Mouse (Mus musculus) cerebellum, adult 9-10 months (tissue): ENCODE results near the gene Borcs6.

Experiments
- DNase-seq: peaks from one replicate; pipeline ENCODE4 v3.0.0; 2022

The Borcs6 gene

DNA sequence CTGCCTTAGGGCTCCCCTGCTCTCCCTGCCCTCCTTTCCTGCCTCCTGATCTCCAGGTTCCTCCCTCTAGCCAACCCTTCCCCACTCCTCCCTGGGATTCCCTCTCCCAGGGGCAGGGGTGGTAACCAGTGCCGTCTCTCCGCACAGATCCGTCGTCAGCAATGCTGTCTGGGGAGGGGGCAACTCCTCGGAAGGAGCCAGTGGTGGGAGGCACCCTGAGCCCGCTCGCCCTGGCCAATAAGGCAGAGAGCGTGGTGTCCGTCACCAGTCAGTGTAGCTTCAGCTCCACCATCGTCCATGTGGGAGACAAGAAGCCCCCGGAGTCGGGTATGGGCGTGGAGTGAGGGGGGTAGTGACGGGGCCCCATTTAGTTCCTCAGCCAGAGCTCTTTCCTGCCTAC lies 45.0 kb downstream of the Borcs6 start:
- DNase-seq, result no peak

DNA sequence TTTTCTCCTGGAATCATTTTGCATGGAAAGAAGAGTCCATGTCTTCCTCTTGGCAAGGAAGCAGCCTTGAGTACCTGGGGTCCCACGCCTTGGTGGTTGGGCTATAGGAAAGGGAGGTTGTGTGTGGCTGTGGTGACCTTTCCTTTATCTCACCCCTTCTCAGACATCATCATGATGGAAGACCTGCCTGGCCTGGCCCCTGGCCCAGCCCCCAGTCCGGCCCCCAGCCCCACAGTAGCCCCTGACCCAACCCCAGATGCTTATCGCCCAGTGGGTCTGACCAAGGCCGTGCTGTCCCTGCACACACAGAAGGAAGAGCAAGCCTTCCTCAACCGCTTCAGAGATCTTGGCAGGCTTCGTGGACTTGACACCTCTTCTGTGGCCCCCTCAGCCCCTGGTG lies 45.7 kb downstream of the Borcs6 start:
- DNase-seq, result no peak

DNA sequence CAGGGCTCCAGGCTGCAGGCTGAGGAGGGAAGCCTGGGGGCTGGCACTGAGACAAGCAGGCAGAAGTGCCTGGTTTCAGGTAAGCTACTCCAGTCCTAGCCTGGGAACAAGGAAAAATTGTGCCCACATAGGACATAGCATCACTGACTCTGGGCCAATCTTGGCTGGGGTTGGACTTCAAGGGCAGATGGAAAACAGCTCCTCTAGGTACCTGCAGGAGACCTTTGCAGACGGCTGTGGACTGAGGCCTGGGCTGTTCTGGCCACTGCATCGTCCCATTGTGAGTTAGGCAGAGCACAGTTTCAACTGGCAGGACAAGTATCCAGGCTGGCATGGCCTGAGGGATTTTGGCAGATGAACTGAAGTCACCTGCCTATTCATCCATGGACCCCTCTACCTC lies 46.3 kb downstream of the Borcs6 start:
- DNase-seq, result peak; percentile 54

DNA sequence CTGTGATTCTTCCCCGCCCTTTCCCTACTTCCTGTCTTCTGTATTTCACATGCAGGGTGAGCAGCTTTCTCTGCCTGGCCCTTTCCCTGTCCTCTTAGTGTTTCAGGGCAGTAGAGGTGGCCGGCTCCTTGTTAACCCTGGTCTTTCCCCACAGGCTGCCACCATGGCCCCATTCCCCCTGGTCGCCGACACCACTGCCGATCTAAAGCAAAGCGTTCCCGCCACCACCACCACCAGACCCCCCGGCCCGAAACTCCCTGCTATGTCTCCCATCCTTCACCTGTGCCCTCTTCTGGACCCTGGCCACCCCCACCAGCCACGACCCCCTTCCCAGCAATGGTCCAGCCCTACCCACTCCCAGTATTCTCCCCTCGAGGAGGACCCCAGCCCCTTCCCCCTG lies 46.8 kb downstream of the Borcs6 start:
- no peak for DNase-seq

DNA sequence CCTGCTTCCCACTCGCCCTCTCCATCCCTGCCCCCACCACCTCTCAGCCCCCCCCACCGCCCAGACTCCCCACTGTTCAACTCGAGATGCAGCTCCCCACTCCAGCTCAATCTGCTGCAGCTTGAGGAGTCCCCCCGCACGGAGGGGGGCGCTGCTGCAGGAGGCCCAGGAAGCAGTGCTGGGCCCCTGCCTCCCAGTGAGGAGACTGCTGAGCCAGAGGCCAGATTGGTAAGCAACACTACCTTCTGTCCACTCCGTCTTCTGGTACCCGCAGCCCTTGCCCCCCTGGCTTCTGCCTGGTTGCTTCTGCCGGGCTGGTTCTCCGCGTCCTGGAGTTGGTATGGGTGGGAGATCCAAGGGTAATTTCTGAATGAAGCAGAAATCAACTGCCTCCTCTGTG lies 47.3 kb downstream of the Borcs6 start:
- DNase-seq, result no peak

DNA sequence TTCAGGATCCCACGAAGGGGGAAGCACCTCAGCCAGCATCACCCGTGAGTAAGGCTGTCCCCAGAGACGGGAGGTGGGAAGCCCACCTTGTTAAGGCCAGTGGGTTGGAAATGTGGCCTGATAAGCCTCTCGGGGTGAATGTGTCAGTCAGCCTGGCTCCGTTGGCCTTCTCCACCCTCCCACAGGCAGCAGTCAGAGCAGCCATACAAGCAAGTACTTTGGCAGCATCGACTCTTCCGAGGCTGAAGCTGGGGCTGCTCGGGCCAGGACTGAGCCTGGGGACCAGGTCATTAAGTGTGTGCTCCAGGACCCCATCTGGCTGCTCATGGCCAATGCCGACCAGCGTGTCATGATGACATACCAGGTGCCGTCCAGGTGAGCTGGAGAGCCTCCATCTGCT lies 48.2 kb downstream of the Borcs6 start:
- DNase-seq, result no peak

DNA sequence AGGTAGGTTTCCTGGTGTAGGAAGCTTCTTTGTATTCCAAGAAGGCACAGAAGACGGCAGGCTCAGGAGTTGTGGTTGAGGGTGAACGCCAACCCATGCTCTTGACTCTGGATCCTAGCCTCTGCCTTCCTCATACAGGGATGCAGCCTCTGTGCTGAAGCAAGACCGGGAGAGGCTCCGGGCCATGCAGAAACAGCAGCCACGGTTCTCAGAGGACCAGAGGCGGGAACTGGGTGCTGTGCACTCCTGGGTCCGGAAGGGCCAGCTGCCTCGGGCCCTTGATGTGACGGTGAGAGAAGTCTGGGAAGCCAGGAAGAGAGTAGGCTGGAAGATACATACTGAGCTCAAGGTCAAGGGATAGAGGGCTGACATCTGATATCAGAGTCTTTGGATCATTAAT lies 48.7 kb downstream of the Borcs6 start:
- no peak for DNase-seq

DNA sequence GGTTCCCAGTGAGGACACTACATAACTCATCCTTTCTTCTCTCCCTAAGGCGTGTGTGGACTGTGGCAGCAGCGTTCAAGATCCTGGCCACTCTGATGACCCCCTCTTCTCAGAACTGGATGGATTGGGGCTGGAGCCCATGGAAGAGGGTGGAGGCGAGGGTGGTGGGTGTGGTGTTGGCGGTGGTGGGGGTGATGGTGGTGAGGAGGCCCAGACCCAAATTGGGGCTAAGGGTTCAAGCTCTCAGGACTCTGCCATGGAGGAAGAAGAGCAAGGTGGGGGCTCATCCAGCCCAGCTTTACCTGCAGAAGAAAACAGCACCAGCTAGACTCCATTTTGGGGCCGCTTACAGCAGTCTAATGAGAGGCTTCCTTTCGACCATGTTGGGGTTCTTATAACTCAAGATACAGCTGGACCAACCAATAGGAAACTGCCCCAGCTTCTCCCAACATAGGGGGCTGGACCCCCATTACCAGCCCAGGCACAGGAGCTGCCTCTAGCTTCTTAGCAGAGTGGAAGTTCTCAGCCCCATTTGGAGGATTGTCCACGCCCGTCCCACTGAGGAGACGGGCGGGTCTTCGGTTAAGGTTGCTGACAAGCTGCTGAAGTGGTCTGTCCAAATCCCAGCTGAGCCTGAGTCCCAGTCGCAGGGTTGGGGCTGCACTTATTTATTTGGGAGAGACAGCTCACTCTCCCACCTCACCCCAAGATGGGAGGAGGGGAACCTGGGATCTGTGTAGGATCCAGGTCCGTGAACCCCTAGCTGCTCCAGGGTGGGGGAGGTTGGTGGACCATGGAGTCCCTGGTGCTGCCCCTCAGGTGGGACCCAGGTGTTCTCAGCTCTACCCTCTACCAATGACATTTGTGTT lies 49.7 kb downstream of the Borcs6 start:
- peak; percentile 55 for DNase-seq

DNA sequence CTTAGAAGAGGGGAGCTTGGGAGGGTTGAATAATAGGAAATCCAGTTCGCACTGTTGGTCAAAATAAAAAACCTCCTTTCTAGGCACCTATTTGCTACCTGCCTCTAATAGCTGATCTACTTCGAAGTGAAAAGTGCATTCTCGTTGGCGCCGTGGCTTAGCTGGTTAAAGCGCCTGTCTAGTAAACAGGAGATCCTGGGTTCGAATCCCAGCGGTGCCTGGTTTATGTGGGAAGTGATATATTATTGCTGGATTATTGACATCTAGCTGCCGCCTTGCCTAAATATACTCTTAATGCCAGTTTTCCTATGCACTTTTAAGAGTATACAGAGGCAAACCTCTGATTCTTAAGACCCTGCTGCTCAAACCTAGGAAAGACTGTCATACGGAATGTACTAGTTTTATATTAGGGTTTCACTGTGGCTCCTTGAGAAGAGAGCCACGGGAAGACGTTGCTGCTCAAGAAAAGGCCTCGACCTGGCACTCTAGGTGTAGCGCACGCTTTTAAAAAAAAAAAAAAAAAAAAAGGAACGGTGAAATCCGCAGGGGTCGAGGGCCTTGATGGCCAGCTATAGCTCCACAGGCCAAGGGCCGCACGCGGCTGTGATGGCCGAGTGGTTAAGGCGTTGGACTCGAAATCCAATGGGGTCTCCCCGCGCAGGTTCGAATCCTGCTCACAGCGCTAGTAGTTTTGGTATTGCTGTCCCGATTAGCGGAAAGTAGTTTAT lies 51.0 kb downstream of the Borcs6 start:
- DNase-seq, result peak; percentile 92
